1 mouse cellular context compared by ENCODE assay signal in genomic region chr11:75460103-75460843, GRCm38 (mm10).
TF ChIP-seq lines count a peak whose summit lies in the region.

No protein-coding gene starts in this region.

TF ChIP-seq in MEL, 35 proteins besides CTCF, POLR2A, EP300 and RAD21 (continued from another document):
- TF ChIP-seq ZMIZ1 (IDR thresholded peaks at IDR 0.05; ENCODE audit: low read depth, low read length): peak; percentile 69; the same call in 1 of the 2 replicates
- TF ChIP-seq CHD1 (IDR thresholded peaks at IDR 0.05; ENCODE audit: low read depth, low read length): no peak
- TF ChIP-seq SMC3 (IDR thresholded peaks at IDR 0.05; ENCODE audit: low read depth, low read length): no peak
- TF ChIP-seq KAT2A (conservative IDR thresholded peaks at IDR 0.05; ENCODE audit: low read depth, low read length): no peak; the same call in 1 of the 2 replicates
- peak; percentile 97 for TF ChIP-seq ETS1 (IDR thresholded peaks at IDR 0.05; ENCODE audit: low read depth, low read length)
- TF ChIP-seq ELF1 (IDR thresholded peaks at IDR 0.05; ENCODE audit: low read depth, low read length): peak; percentile 77
- TF ChIP-seq UBTF (IDR thresholded peaks at IDR 0.05; ENCODE audit: borderline replicate concordance, insufficient read depth, low read depth, low read length): no peak
- peak; percentile 92 for TF ChIP-seq TBP (IDR thresholded peaks at IDR 0.05; ENCODE audit: low read depth, low read length)
- TF ChIP-seq MAFK (IDR thresholded peaks at IDR 0.05; ENCODE audit: borderline replicate concordance, low read depth, low read length): peak; percentile 91
- TF ChIP-seq GATA1 (IDR thresholded peaks at IDR 0.05; ENCODE audit: low read depth, low read length): 0 out of 2 replicates have a peak, but pooled peaks have one; percentile 7
- TF ChIP-seq NRF1 (IDR thresholded peaks at IDR 0.05; ENCODE audit: insufficient read depth, low read depth, low read length, poor library complexity, severe bottlenecking): no peak
- TF ChIP-seq BHLHE40 (IDR thresholded peaks at IDR 0.05; ENCODE audit: borderline replicate concordance, low read depth, low read length): no peak
- no peak for TF ChIP-seq USF2 (IDR thresholded peaks at IDR 0.05; ENCODE audit: borderline replicate concordance in 1 of 2, insufficient read depth in 1 of 2, low read depth in 1 of 2, low read length in 2 of 2)
- TF ChIP-seq MAZ (IDR thresholded peaks at IDR 0.05; ENCODE audit: low read depth, low read length): no peak
- no peak for TF ChIP-seq TAL1 (IDR thresholded peaks at IDR 0.05; ENCODE audit: low read length)
- TF ChIP-seq SIN3A (IDR thresholded peaks at IDR 0.05; ENCODE audit: low read length): peak; percentile 88
- TF ChIP-seq CHD2 (IDR thresholded peaks at IDR 0.05; ENCODE audit: low read length): peak; percentile 91
- no peak; the same call in 1 of the 2 replicates for TF ChIP-seq MYB (IDR thresholded peaks at IDR 0.05; ENCODE audit: low read depth, low read length)
- TF ChIP-seq E2F4 (IDR thresholded peaks at IDR 0.05; ENCODE audit: borderline replicate concordance, low read depth, low read length): no peak
- peak; percentile 91 for TF ChIP-seq GABPA (IDR thresholded peaks at IDR 0.05; ENCODE audit: low read depth, low read length)
- no peak for TF ChIP-seq ZKSCAN1 (IDR thresholded peaks at IDR 0.05; ENCODE audit: low read depth, low read length)
- TF ChIP-seq MAX (IDR thresholded peaks at IDR 0.05; ENCODE audit: low read length): peak; percentile 49
- no peak for TF ChIP-seq POLR2AphosphoS5 (IDR thresholded peaks at IDR 0.05; ENCODE audit: borderline replicate concordance, low read depth, low read length)
- TF ChIP-seq TCF12 (IDR thresholded peaks at IDR 0.05; ENCODE audit: low read depth, low read length): 0 out of 2 replicates have a peak, but pooled peaks have one; percentile 39
- TF ChIP-seq MYC (IDR thresholded peaks at IDR 0.05; ENCODE audit: low read depth, low read length): peak; percentile 61
- TF ChIP-seq POLR2AphosphoS2 (IDR thresholded peaks at IDR 0.05; ENCODE audit: low read length): peak; percentile 86
- TF ChIP-seq ZC3H11A (IDR thresholded peaks at IDR 0.05; ENCODE audit: low read depth, low read length): no peak
- TF ChIP-seq USF1 (IDR thresholded peaks at IDR 0.05; ENCODE audit: low read depth, low read length): no peak
